Mouse (Mus musculus) adipocyte (in vitro differentiated cells): ENCODE results near the gene Cblc.
"Not testable (repeated sequence)": the region's sequence is repeated elsewhere in the genome, so short reads cannot be mapped to it uniquely, and the experiment has no call there.

Experiments used
- DNase-seq: peaks from one replicate; pipeline ENCODE4 v3.0.0-alpha.2; 2016; ENCODE audit warnings: low spot score

Cblc gene

GRCm38 (mm10) chr7:19818875-19819274 is 22.3 kb upstream of the Cblc start:
- no peak for DNase-seq

GRCm38 (mm10) chr7:19818440-19818839 is 21.8 kb upstream of the Cblc start:
- DNase-seq, result peak; percentile 81

DNA sequence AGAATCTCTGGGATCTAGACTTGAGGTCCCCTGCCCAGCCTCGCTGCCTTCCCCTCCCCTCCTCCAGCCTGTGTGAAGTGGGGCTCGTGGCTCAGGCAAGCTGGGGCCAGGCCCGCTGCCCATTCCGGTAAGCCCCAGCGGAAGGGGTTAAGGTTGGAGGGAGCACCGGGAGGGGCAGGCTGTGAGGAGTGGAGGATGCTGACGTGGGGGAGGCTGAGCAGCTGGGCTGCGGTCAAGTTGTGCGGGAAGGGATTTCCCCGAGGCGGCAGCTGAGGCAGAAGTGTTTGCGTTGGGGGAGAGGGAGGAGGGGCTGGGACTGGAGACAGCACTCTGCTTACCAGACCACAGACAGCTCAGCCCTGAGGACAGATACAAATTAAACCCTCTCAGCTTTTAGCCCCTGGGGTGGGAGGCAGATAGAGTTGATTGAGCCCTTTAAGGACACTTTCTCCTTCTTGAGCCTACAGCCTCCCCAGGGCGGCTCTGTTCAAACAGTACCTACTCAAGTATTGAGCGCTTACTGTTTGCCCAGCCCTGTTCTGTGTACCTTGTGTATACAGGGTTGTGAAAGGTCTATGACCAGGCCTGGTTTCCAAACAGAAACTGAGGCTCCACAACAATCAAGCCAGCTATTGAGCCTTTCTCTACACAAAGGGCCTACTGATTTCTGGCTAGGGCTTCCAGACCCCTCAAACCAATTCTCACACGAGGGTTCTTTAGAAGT is 20.9 kb upstream of the Cblc start:
- peak; percentile 61 for DNase-seq

DNA sequence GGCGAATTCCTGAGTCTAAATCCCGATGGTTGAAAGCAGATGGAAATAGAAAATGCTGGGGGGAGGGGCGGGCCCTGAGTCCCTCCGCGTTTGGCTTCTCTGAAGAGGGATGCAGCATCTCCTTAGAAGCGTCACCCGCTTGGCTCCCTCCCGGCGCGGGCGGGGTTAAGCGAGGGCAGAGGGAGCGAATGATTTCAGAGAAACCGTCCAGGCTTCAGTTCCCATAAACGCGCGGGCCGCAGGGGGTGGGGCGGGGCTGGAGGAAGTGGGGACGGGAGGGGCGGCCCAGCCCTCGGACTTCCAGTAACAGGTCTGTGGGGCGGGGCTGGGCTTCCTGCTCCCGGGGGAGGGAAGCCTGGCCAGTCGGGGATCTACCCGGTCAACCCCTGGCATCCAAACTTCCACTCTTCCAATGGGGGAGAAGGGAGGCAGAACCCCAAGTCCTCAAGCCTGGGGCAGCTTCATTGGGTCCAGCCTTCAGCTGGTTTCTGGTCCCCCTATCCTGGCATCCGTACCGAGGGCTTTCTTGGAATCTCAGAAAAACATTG is 19.7 kb upstream of the Cblc start:
- DNase-seq, result peak; percentile 86

- no peak for DNase-seq
Measured at GRCm38 (mm10) chr7:19815296-19816223, 19.0 kb upstream of the Cblc start.

GRCm38 (mm10) chr7:19813579-19814122 is 17.0 kb upstream of the Cblc start:
- DNase-seq, result no peak

DNA sequence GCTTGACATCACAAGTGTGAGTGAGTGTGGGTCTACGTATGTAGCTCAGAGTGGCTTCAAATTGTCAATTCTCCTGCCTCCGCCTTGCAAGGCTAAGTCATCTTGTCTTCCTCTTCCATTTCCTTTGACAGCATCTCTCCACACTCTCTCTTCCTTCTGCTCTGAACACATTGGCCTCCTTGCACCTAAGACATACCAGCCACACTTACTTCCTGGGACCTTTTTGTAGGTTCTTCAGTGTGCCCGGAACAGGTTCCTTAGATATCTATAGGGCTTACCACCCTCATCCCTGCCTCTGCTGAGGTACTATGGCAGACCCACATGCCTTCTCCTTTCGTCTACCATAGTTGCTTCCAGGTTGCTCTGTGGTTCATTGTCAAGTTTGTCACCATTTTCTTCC is 16.6 kb upstream of the Cblc start:
- DNase-seq, result no peak

- DNase-seq, result no peak
Measured at GRCm38 (mm10) chr7:19811114-19811513, 14.5 kb upstream of the Cblc start.

GRCm38 (mm10) chr7:19809369-19809768 is 12.8 kb upstream of the Cblc start:
- DNase-seq, result no peak

- DNase-seq, result no peak
Measured at GRCm38 (mm10) chr7:19806356-19806969, 9.9 kb upstream of the Cblc start.

GRCm38 (mm10) chr7:19802995-19803394 is 6.4 kb upstream of the Cblc start:
- peak; percentile 65 for DNase-seq

DNA sequence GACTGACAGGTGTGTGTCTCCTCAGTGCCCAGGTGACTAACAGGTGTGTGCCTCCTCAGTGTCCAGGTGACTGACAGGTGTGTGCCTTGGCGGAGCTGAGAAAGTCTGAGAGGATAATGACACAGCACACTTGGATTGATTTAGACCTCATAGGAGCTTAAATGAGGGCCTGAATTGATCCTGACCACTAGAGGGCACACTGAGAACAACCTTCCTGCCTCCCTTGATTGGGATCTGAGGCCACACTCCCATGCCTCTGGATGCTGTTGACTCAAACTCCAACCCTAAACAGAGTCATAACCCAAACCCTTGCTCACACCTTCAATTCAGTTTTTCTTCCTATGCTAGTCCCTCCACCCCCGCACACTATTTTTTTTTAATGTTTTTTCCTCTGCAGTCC is 4.2 kb upstream of the Cblc start:
- peak; percentile 80 for DNase-seq

DNA sequence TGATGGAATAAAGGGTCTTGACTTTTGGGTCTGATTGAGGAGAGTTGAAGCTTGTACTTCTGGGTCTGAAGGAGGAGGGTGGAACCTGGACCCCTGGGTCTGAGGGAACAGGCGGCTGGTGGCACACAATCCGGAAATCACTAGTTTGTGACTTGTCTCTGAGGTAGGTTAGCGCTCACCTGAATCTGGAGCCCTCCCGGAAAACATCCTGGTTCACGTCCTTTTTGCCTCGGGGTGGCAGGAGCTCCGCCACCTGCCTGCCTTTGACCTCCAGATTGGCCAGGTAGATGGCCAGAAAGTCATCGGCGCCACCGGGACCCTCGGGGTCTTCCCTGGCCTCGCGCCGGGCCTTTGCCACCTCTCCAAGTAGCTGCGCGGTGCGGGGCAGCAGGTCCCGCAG is 355 bp downstream of the Cblc start:
- DNase-seq, result no peak

- DNase-seq, result no peak
Measured at GRCm38 (mm10) chr7:19795236-19795635, 1.4 kb downstream of the Cblc start.

DNA sequence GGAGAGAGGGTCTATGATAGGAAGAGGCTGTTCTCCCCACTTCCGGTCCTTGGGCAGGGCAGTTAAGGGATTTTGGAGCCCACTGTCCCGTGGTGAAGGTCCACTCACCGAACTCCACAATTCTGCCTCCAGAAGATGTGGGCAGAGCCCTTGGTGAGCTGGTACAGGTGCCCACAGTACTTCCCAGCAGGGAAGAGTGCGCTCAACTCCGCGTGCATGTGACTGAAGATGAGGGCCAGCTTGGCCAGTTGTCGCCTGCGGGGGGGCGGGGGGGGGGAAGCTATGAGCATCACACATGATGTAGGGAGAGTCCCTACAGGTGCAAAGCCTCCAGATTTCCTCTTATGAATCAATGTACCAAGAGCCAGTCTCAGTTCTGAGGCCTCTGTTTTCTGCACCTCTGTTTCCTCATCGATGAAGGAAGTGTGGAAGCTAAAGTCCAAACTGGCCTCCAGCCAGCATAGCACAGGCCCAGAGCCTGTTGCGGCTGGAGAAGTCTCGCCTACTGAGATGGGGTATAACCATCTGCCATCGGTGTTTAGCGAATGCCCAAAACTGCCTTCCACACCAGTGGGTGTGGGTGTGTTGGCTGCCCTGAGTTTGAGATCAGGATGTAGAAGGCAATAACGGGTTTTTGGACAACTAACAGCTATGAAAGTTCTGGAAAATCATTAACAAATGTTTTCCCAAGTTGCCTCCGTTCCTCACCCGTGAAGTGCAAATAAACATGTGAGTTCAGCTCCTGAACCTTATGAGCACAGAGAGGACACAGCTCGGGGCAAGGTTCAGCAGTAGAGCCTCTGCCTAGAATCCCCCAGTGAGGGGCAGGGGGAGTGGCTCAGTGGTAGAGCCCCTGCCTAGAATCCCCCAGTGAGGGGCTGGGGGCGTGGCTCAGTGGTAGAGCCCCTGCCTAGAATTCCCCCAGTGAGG is 3.6 kb downstream of the Cblc start:
- no peak for DNase-seq

DNA sequence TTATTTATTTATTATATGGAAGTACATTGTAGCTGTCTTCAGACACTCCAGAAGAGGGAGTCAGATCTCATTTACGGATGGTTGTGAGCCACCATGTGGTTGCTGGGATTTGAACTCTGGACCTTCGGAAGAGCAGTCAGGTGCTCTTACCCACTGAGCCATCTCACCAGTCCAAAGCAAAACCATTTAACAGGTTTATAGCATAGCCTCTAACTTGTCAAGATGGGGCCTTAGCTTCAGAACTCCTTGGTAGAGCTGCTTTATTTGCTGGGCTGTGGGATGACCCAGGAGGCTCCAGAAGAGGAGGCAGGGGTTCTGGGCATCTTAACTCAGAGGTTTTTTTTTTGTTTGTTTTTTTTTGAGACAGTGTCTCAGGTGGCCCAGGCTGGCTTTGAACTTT is 5.1 kb downstream of the Cblc start:
- not testable (repeated sequence) for DNase-seq

GRCm38 (mm10) chr7:19789904-19790347 is 6.7 kb downstream of the Cblc start:
- DNase-seq, result peak; percentile 80

GRCm38 (mm10) chr7:19785874-19786458 is 10.6 kb downstream of the Cblc start:
- DNase-seq, result no peak

GRCm38 (mm10) chr7:19784764-19785535 is 11.7 kb downstream of the Cblc start:
- DNase-seq, result no peak

DNA sequence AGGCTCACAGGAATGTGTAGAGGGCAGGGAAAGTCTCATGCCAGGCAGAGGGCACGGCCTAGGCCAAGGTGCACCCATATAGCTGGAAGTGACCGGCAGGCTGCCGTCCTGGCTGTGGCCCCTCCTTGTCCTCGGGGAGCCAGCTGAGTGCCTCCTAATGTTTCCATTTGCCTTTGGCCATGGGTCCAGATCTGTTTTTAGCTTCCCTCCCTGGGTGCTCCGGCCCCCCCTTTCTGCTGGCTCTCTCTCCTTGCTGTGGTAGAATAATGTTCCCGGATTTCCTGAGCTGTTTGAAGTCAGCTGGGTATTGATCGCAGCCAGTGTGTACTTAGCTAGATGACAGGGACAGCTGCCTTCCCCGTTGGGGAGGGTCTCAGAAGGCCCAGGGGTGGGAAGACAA is 13.0 kb downstream of the Cblc start:
- DNase-seq, result no peak
